Mouse (Mus musculus) forebrain, postnatal 0 days (tissue): ENCODE results near the gene Fkbp7. TPM values are rescaled to one million over a fixed set of nuclear protein-coding genes. Genes with fewer than 3 reads are reported as not detected.

Source experiments
- ATAC-seq: fragments of 200-750 bp; cut with Nextera tagmentation; 2 replicates; pipeline ENCODE4 v1.8.0; 2017; ENCODE audit warnings: mild to moderate bottlenecking, moderate library complexity
- DNase-seq: peaks from one replicate; pipeline ENCODE4 v3.0.0-alpha.2; 2015
- H3K27ac ChIP-seq: fragments of 300-500 bp; sonication (generic); 2 replicates; pipeline ENCODE4 v1.5.1; 2014; ENCODE audit warnings: low read depth, mild to moderate bottlenecking, antibody characterized with exemption, low read length, moderate library complexity, mixed read lengths
- H3K27me3 ChIP-seq: fragments of 300-500 bp; sonication (generic); 2 replicates; pipeline ENCODE4 v1.6.1; 2014; ENCODE audit warnings: mild to moderate bottlenecking, low read length, mixed read lengths; ENCODE audit not compliant: insufficient read depth
- H3K36me3 ChIP-seq: fragments of 300-500 bp; sonication (generic); 2 replicates; pipeline ENCODE4 v1.6.1; 2014; ENCODE audit warnings: mild to moderate bottlenecking, moderate library complexity; ENCODE audit not compliant: insufficient read depth
- H3K4me1 ChIP-seq: fragments of 300-500 bp; sonication (generic); 2 replicates; pipeline ENCODE4 v1.6.1; 2014; ENCODE audit warnings: antibody characterized with exemption; ENCODE audit not compliant: insufficient read depth
- H3K4me2 ChIP-seq: fragments of 300-500 bp; sonication (generic); 2 replicates; pipeline ENCODE4 v1.6.1; 2014; ENCODE audit warnings: low read depth, mild to moderate bottlenecking, moderate library complexity
- H3K4me3 ChIP-seq: fragments of 300-500 bp; sonication (generic); 2 replicates; pipeline ENCODE4 v1.5.1; 2014; ENCODE audit warnings: low read depth, low read length, mixed read lengths
- H3K9ac ChIP-seq: fragments of 300-500 bp; sonication (generic); 2 replicates; pipeline ENCODE4 v1.6.1; 2014; ENCODE audit warnings: mild to moderate bottlenecking
- H3K9me3 ChIP-seq: fragments of 300-500 bp; sonication (generic); 2 replicates; pipeline ENCODE4 v1.6.1; 2016; ENCODE audit warnings: low read length
- CTCF ChIP-seq: sonication (generic); IDR thresholded peaks from 2 replicates; pipeline ENCODE4 v1.5.1; 2016; ENCODE audit warnings: antibody characterized with exemption, control low read depth, low read depth
- WGBS: fragments of 180-500 bp; shearing (Covaris S2); extraction: QIAGEN DNeasy Blood & Tissue Kit; methylation state at CpG from one replicate; pipeline ENCODE4 v1.1.7; 2014; 5-methylcytosine and 5-hydroxymethylcytosine counted together
- polyA plus RNA-seq: library from polyadenylated mRNA; unstranded; fragments of >200 nt; fragmentation: Nextera tagmentation; extraction: Ambion mirVana; gene quantifications from 2 replicates; pipeline ENCODE4 v1.2.1, GENCODE M21; 2015
- total RNA-seq: library from RNA; depleted of rRNA; stranded (reverse); fragments of >200 nt; gene quantifications from 2 replicates; pipeline ENCODE4 v1.2.3, GENCODE M21; 2014

Gene Fkbp7
- total and polyA plus RNA-seq, 2 experiments from 2014 or later, result 8.6 to 14.7 TPM

DNA sequence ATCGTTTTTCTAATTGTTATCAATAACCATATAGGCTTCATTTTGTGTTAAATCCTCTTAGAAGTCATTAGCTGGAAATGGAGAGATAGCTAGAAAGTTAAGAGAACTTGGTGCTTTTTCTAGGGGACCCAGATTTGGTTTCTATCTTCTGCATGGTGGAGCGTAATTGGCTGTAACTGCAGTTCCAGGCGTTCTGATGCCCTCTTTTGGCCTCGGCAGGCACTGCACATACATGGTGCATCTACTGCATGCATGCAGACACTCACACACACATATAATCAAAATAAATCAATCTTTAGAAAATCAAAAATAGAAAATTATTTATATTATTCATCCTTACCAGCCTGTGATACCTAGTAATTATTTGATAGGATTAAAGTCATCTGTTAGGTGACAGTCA is 19.8 kb downstream of the Fkbp7 start:
- ATAC-seq, result no peak
- no peak overlapping the region for H3K27ac ChIP-seq
- H3K9ac ChIP-seq, result no peak overlapping the region
- no peaks in the 10 kb centered on the region for H3K9me3 ChIP-seq
- no peaks in the 10 kb centered on the region for H3K36me3 ChIP-seq
- no peak for TF ChIP-seq CTCF
- no peak overlapping the region for H3K4me3 ChIP-seq
- no peak overlapping the region for H3K4me2 ChIP-seq
- H3K27me3 ChIP-seq, result no peaks in the 10 kb centered on the region
- peaks cover 3% of the 10 kb centered on the region; the same call in 1 of the 2 replicates for H3K4me1 ChIP-seq
- 96% methylated on average over 4 of the region's 4 CpGs for WGBS
- no peak for DNase-seq

DNA sequence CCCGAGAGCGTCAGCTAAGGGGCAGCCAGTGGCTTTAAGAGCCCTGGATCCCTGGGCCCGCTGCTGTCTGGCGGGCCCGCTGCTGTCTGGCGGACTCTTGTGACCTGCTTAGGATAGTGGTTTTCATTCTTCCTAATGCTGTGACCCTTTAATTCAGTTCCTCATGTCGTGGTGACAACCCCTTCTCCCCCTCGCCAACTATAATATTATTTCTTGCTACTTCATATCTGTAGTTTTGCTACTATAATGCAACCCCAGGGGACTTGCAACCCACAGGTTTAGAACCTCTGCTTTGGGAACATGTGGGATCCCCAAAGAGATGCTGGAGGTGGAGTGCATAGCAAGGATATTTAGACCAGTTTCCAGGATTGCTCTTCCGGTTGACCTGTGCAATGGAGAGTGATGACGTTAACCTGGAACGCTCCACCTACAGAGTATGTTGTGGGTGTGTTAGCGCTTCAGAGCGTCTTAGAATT is 24.2 kb downstream of the Fkbp7 start:
- H3K36me3 ChIP-seq, result peaks cover 6% of the 10 kb centered on the region; the same call in 1 of the 2 replicates
- H3K9ac ChIP-seq, result peak overlapping the region; percentile 80
- ATAC-seq, result peak; percentile 10; the same call in 1 of the 2 replicates
- no peak for DNase-seq
- H3K27me3 ChIP-seq, result no peaks in the 10 kb centered on the region
- 30% methylated on average over 13 of the region's 13 CpGs for WGBS
- TF ChIP-seq CTCF, result no peak
- H3K4me1 ChIP-seq, result peaks cover 3% of the 10 kb centered on the region; the same call in 1 of the 2 replicates
- H3K4me2 ChIP-seq, result peak overlapping the region; percentile 71
- H3K9me3 ChIP-seq, result no peaks in the 10 kb centered on the region
- H3K4me3 ChIP-seq, result peak overlapping the region; percentile 67
- H3K27ac ChIP-seq, result peak overlapping the region; percentile 82

DNA sequence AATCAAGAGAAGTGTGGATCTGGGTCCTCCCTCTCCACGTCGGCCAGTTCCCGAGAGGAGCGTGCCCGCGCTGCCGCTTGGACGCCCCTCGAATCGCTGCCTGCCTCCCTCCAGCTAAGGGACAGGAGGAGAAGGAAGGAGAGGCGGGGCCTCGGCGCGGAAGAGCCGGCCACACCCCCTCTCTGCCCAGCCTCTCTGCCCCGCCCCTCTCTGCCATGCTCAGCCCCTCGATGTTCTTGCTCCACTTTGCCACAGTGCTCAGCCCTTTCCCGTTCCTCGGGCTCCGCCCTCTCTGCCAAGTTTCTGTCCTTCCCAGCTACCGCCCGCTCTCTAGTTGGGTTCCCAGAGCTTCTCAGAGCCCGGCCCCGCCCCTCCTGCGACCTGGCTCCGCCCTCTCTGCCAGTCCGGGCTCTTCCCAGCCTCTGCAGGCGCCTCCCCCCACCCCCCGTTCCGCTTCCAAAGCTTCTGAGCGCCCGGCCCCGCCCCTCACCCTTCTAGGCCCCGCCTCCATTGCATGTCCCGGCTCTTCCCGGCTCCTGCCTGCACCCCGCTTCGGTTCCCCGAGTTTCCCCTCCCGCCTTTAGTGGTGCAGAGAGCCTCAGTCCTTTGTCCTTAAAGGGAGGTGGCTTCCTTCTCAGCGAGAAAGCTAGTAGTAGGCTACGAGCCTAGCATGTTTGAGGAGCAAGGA is 24.9 kb downstream of the Fkbp7 start, which contains the start of the genes Prkra and Pjvk:
Prkra (minus strand) TSS at position 133 of the 688 bp plus-strand sequence.
Pjvk (plus strand) TSS at position 594 of the 688 bp plus-strand sequence.
- TF ChIP-seq CTCF, result peak; percentile 4; the same call in 1 of the 2 replicates
- H3K36me3 ChIP-seq, result peaks cover 6% of the 10 kb centered on the region; the same call in 1 of the 2 replicates
- peak within 1 kb of the TSS; percentile 67 for H3K4me3 ChIP-seq
- peak within 1 kb of the TSS; percentile 80 for H3K9ac ChIP-seq
- peak within 1 kb of the TSS; percentile 82 for H3K27ac ChIP-seq
- no peaks in the 10 kb centered on the region for H3K9me3 ChIP-seq
- ATAC-seq (peak; percentile 97), DNase-seq (peak; percentile 98)
- no peaks in the 10 kb centered on the region for H3K27me3 ChIP-seq
- WGBS, result 5% methylated on average over 37 of the region's 42 CpGs
- H3K4me2 ChIP-seq, result peak within 1 kb of the TSS; percentile 71
- peaks cover 3% of the 10 kb centered on the region; the same call in 1 of the 2 replicates for H3K4me1 ChIP-seq

DNA sequence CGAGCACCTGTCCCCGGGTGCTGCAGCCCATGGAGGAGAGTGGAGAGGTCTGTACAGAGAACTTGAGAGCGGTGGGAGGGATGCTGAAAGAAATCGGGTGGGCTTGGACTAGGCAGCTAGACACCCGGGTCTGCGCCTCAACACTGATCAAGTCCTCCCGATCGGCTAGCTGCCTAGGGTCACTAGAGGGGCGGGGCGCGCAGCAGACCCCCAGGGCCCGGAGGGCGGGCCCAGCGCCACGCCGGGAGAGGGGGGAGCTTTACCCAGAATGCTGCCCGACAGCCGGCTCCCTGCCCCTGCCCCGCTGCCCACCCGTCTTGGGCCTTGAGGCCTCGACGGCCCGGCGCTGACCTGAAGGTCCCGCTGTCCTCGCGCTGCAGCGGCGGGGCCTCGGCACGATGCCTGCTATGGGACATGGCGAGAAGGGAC is 25.5 kb downstream of the Fkbp7 start:
- Histone ChIP-seq H3K27me3 (no peaks in the 10 kb centered on the region), H3K9ac (peak overlapping the region; percentile 80), H3K4me1 (peaks cover 3% of the 10 kb centered on the region; the same call in 1 of the 2 replicates), H3K4me3 (peak overlapping the region; percentile 67), H3K9me3 (no peaks in the 10 kb centered on the region), H3K27ac (peak overlapping the region; percentile 82), H3K36me3 (peaks cover 8% of the 10 kb centered on the region), H3K4me2 (peak overlapping the region; percentile 71)
- 2% methylated on average over 27 of the region's 32 CpGs for WGBS
- peak; percentile 30 for ATAC-seq
- no peak for TF ChIP-seq CTCF
- DNase-seq, result no peak

DNA sequence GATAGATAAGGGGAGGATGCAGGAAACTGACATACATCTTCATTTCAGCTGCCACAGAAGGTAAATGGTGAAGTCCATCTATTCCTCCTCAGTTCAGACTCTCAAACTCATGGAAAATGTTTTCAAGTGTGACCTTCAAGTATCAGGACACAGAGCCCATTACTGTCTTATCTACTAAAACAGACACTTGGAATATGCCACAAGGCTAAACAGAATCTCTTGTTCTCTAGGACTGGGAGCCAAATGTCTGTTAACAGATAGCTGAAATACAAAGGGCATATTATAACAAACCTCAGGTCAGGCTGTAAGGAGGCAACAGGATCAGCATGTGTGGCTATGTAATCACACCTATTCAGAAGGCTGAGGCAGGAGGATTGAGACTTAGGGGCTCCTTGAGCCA is 29.1 kb downstream of the Fkbp7 start:
- DNase-seq (no peak), ATAC-seq (no peak)
- H3K36me3 ChIP-seq, result peaks cover 28% of the 10 kb centered on the region
- H3K4me2 ChIP-seq, result no peak overlapping the region
- H3K27ac ChIP-seq, result no peak overlapping the region
- no peak overlapping the region for H3K4me3 ChIP-seq
- H3K9me3 ChIP-seq, result no peaks in the 10 kb centered on the region
- H3K9ac ChIP-seq, result no peak overlapping the region
- H3K27me3 ChIP-seq, result no peaks in the 10 kb centered on the region
- peaks cover under 1% of the 10 kb centered on the region; the same call in 1 of the 2 replicates for H3K4me1 ChIP-seq
- TF ChIP-seq CTCF, result no peak

DNA sequence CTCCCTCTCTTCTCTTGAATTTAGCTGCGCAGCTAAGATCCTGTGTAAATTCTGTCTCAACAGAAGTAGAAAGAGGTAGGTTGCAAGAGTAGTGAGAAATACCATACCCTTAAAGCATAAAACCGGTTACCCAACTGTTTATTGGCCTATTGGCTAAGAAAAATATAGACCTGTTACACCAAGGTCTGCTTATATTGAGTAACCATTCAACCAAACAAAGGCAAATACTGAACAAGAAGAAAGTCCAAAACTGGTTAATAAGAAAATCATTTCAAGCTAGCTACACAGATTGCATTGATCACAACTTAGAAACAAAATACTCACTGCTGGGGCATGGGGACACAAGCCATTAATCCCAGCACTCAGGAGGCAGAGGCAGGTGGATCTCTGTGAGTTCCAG is 33.3 kb downstream of the Fkbp7 start:
- Histone ChIP-seq H3K4me1 (no peaks in the 10 kb centered on the region), H3K9ac (no peak overlapping the region), H3K4me2 (no peak overlapping the region), H3K9me3 (no peaks in the 10 kb centered on the region), H3K36me3 (peaks cover 57% of the 10 kb centered on the region), H3K4me3 (no peak overlapping the region), H3K27me3 (no peaks in the 10 kb centered on the region), H3K27ac (no peak overlapping the region)
- no peak for TF ChIP-seq CTCF
- 94% methylated on average over 2 of the region's 2 CpGs for WGBS
- ATAC-seq (no peak), DNase-seq (no peak)

DNA sequence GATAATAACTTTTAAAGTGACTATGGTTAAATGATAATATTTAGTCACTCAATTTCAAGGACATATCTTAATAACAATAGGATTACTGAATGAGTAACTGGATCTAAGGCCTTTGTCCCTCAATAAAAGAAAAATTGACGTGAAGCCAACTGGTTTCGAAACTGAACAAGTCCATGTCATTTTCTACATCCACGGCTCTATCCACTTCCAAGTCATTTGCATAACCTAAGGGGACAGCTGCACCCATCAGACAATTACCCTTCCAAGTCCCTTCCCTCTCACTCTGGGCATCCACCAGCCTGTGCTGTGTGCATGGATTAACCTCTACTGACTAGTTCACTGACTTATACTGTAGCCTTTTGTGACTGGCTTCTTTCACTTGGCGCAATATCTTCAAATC is 41.3 kb downstream of the Fkbp7 start:
- Histone ChIP-seq H3K27ac (no peak overlapping the region), H3K36me3 (peaks cover 73% of the 10 kb centered on the region), H3K4me3 (no peak overlapping the region), H3K27me3 (no peaks in the 10 kb centered on the region), H3K9ac (no peak overlapping the region), H3K9me3 (no peaks in the 10 kb centered on the region), H3K4me2 (no peak overlapping the region), H3K4me1 (no peaks in the 10 kb centered on the region)
- TF ChIP-seq CTCF, result no peak
- DNase-seq (no peak), ATAC-seq (no peak)
- WGBS, result 63% methylated on average over 4 of the region's 4 CpGs
